Mouse (Mus musculus): ENCODE results near the gene Mgat3. TPM values are rescaled to one million over a fixed set of nuclear protein-coding genes. Genes with fewer than 3 reads are reported as not detected.
A peak's percentile ranks its signal among the peaks of the same experiment; 100 is the strongest.

The Mgat3 gene
- polyA plus RNA-seq, 1 experiment from 2014 or later: 11.8 TPM

DNA sequence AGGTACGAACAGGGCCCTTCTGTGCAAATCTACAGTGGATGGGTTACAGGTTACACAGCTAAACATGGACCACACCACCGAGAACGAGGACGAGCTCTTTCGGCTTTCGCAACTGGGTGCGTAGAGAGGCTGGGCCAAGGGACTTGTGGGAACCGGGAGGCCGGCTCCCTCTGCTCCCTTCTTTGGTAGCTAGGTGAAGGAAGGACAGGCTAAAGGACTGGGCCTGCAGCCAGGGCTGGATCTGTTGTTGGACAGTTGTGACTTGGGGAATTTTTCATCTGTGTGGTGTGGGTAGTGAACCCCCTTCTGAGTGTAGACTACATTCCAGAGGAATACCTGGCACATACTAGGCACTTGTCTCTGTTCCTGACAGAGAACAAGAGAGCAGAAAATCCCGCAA, 20.9 kb upstream of the Mgat3 start:
- Histone ChIP-seq H3K27ac (replicated peaks) (no peak overlapping the region), H3K9me3 (no peaks in the 10 kb centered on the region), H3K9ac (replicated peaks) (no peak overlapping the region), H3K4me2 (replicated peaks) (no peak overlapping the region), H3K27me3 (no peaks in the 10 kb centered on the region), H3K4me3 (no peak overlapping the region), H3K36me3 (peaks cover 92% of the 10 kb centered on the region), H3K4me1 (no peaks in the 10 kb centered on the region)
- WGBS: 89% methylated on average over 10 of the region's 10 CpGs
- no peak for ATAC-seq (ENCODE audit: low FRiP score, low read depth)

DNA sequence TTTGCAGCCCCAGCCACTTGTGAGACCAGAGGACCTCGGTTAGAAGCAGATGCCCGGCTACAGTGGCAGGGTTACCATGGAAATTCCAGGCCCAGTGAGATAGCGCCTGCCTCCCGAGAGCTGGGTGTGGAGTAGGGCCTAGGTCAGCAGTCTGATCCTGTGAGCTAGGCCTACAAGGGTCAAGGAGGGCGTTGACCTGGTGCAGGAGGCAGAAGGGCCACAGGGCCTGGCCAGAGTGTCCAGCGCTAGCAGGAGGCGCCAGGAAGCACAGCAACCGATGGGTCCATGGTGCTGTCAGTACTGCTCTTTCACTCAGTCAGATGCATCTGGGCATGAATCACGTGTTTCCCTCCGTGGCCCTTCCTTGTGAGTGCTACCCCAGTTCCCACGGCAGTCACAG, 19.8 kb upstream of the Mgat3 start:
- no peak for ATAC-seq (ENCODE audit: low FRiP score, low read depth)
- WGBS: 71% methylated on average over 11 of the region's 11 CpGs
- H3K36me3 ChIP-seq: peaks cover 96% of the 10 kb centered on the region

DNA sequence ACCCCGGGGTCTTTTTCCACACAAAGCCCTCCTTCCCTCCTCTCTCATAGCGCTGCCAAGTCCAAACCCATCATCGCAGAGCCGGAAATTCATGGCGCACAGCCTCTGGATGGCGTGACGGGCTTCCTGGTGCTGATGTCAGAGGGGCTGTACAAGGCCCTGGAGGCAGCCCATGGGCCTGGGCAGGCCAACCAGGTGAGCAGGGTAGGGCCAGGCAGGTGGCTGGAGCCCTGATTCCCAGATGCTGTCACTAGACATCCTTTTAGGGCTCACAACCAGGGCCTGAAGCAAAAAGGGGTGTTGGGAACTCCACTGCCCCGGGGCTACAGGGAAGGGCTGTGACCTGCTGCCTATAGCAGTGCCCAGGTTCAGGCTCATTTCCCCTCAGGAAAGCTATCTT, 17.8 kb upstream of the Mgat3 start:
- Histone ChIP-seq H3K4me2 (replicated peaks) (no peak overlapping the region), H3K27ac (replicated peaks) (no peak overlapping the region), H3K9me3 (no peaks in the 10 kb centered on the region), H3K9ac (replicated peaks) (no peak overlapping the region), H3K4me1 (0 out of 2 replicates have a peak, but pooled peaks cover 6% of the 10 kb centered on the region), H3K4me3 (no peak overlapping the region), H3K27me3 (no peaks in the 10 kb centered on the region), H3K36me3 (peaks cover 96% of the 10 kb centered on the region)
- WGBS: 94% methylated on average over 8 of the region's 8 CpGs
- ATAC-seq (ENCODE audit: low FRiP score, low read depth): no peak

More for the DNA sequence above, 19.8 kb upstream of the Mgat3 start:
- no peak overlapping the region for H3K27ac ChIP-seq (replicated peaks)
- H3K4me2 ChIP-seq (replicated peaks): no peak overlapping the region
- no peaks in the 10 kb centered on the region for H3K9me3 ChIP-seq
- H3K27me3 ChIP-seq: no peaks in the 10 kb centered on the region
- H3K9ac ChIP-seq (replicated peaks): no peak overlapping the region
- H3K4me1 ChIP-seq: no peaks in the 10 kb centered on the region
- H3K4me3 ChIP-seq: no peak overlapping the region

DNA sequence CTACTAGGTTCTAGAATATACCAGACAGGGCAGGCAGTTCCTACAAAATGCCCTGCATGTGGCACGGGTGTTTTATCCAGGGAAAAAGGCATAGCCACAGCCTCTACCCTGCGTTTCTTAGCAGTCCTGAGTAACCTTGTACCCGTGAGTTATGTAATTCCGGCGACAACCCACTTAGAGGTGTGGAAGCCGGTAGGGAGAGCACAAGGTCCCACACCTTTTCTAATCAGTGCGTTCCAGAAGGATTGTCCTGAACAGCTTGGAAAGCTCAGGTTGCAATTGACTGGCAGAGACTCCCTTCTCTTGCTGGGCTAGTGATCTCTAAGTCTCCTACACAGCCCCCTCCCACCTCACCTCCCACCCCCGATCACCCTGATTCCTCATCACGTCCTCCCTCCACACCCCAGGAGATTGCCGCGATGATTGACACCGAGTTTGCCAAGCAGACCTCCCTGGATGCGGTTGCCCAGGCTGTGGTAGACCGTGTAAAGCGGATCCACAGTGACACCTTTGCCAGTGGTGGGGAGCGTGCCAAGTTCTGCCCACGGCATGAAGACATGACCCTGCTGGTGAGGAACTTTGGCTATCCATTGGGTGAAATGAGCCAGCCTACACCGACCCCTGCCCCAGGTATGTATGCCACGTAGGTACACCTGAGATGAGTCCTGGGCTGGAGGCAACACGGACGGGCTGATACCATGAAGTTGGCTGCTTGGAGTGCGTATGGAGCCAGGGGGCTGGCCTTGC, 16.2 kb upstream of the Mgat3 start:
- no peaks in the 10 kb centered on the region for H3K9me3 ChIP-seq
- peaks cover 98% of the 10 kb centered on the region for H3K36me3 ChIP-seq
- no peak for ATAC-seq (ENCODE audit: low FRiP score, low read depth)
- 0 out of 2 replicates have a peak, but pooled peaks cover 6% of the 10 kb centered on the region for H3K4me1 ChIP-seq
- H3K27me3 ChIP-seq: no peaks in the 10 kb centered on the region
- H3K9ac ChIP-seq (replicated peaks): no peak overlapping the region
- no peak overlapping the region for H3K4me3 ChIP-seq
- WGBS: 95% methylated on average over 22 of the region's 22 CpGs
- no peak overlapping the region for H3K27ac ChIP-seq (replicated peaks)
- no peak overlapping the region for H3K4me2 ChIP-seq (replicated peaks)

DNA sequence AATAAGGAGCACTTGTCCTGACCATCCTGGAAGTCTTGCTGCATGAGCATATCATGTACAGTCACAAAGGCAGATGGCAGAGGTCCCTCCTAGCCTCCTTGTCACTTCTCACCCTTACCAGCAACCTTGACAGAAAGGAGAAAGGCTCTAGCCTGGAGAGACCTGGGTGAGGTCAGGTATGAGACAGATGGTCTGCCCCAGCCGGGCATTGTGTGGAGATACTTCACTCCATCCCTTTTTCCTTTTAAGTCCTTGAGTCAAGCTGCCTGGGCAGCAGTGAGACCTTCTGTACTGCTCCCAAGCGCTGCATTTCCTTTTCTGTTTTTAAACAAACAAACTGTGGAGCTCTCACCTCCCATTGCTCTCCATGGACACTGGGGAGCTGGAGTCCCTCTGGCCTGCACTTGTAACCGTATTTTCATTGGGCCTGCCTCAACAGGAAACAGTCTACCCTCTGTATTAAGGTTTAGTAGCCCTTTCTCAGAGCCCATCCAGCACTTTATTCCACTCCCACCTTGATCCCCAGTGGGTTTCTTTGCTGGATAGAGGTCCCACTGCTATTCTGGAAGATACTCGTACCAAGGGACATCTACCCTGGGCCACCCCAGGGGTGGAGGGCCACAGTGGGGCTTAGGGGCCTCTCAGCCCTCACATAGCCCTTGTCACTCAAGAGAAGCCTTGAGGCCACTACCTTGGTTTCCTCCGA, 15.4 kb upstream of the Mgat3 start:
- H3K4me2 ChIP-seq (replicated peaks): no peak overlapping the region
- H3K27me3 ChIP-seq: no peaks in the 10 kb centered on the region
- no peak for ATAC-seq (ENCODE audit: low FRiP score, low read depth)
- no peak overlapping the region for H3K4me3 ChIP-seq
- 77% methylated on average over 5 of the region's 5 CpGs for WGBS
- peaks cover 96% of the 10 kb centered on the region for H3K36me3 ChIP-seq
- no peak overlapping the region for H3K9ac ChIP-seq (replicated peaks)
- H3K27ac ChIP-seq (replicated peaks): no peak overlapping the region
- no peaks in the 10 kb centered on the region for H3K9me3 ChIP-seq
- 0 out of 2 replicates have a peak, but pooled peaks cover 6% of the 10 kb centered on the region for H3K4me1 ChIP-seq

DNA sequence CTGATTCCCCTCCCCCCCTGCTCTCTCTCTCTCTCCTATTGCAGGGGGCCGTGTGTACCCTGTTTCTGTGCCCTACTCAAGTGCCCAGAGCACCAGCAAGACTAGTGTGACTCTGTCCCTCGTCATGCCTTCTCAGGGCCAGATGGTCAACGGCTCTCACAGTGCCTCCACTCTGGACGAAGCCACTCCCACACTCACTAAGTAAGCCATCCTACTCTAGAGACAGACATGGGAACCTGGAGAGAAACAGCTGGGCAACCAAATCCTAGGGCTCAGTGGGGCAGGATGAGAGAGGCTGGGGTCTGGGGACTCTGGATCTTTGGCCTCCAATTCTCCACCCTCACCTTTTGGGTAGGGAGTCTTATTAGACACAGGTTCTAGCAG, 14.8 kb upstream of the Mgat3 start:
- ATAC-seq (ENCODE audit: low FRiP score, low read depth): no peak
- Histone ChIP-seq H3K9ac (replicated peaks) (no peak overlapping the region), H3K27me3 (no peaks in the 10 kb centered on the region), H3K4me3 (no peak overlapping the region), H3K4me2 (replicated peaks) (no peak overlapping the region), H3K4me1 (0 out of 2 replicates have a peak, but pooled peaks cover 6% of the 10 kb centered on the region), H3K27ac (replicated peaks) (0 out of 2 replicates have a peak overlapping the region, but pooled peaks have one; percentile 43), H3K9me3 (no peaks in the 10 kb centered on the region), H3K36me3 (peaks cover 96% of the 10 kb centered on the region)
- 59% methylated on average over 4 of the region's 4 CpGs for WGBS

DNA sequence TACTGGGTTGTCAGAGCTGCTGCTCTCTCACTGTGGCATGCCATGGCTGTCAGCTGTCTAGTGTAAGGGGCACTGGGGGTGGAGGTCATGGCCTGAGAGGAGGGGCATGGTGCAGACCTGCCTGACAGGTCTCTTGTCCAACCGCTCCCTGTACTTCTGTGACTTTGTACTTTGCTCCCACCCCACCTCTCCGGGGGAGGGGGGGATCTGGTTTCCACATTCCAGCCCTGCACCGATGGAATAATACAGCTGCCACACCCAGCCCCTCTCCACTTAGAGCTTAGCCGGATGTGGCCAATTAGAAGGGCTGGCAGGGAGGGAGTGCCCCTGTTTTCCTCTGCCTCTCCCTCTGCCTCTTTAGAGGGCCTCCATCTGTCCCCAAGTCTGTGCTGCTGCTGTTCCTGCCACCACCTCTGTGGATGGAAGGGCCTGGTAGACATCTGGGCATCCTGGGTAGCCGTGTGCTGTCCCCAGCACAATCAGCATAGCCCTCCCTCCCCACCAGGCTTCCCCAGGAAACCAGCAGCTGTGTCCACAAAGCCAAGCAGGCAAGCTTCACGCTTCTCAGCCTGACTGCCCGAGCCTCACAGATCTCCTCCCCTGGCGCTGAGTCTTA, 14.1 kb upstream of the Mgat3 start:
- Histone ChIP-seq H3K27me3 (no peaks in the 10 kb centered on the region), H3K9me3 (no peaks in the 10 kb centered on the region), H3K27ac (replicated peaks) (peak overlapping the region; percentile 43), H3K4me2 (replicated peaks) (no peak overlapping the region), H3K4me1 (0 out of 2 replicates have a peak, but pooled peaks cover 6% of the 10 kb centered on the region), H3K9ac (replicated peaks) (no peak overlapping the region), H3K36me3 (peaks cover 92% of the 10 kb centered on the region), H3K4me3 (no peak overlapping the region)
- WGBS: 38% methylated on average over 8 of the region's 8 CpGs
- ATAC-seq (ENCODE audit: low FRiP score, low read depth): no peak

DNA sequence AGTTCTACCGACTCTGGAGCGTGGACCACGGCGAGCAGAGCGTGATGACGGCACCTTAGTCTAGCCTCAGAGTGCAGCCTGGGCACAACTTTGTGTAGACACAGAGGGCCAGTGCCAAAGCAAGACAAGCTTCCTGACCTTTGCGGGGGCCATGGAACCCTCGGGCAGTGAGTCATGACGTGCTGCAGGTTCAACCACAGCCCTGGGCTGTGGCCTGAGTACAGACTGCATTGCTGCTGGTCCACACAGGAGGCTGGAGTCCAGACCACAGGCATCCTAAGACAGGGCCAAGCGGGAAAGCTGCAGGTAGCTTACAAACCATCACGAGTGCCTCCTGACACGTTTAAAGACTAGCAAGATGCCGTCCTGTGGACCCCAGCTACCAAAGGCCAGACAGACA, 13.3 kb upstream of the Mgat3 start:
- H3K36me3 ChIP-seq: peaks cover 84% of the 10 kb centered on the region
- no peak overlapping the region for H3K9ac ChIP-seq (replicated peaks)
- no peaks in the 10 kb centered on the region for H3K27me3 ChIP-seq
- no peak for ATAC-seq (ENCODE audit: low FRiP score, low read depth)
- no peak overlapping the region for H3K4me3 ChIP-seq
- H3K27ac ChIP-seq (replicated peaks): peak overlapping the region; percentile 43
- H3K9me3 ChIP-seq: no peaks in the 10 kb centered on the region
- WGBS: 92% methylated on average over 13 of the region's 13 CpGs
- H3K4me1 ChIP-seq: 0 out of 2 replicates have a peak, but pooled peaks cover 6% of the 10 kb centered on the region
- no peak overlapping the region for H3K4me2 ChIP-seq (replicated peaks)

DNA sequence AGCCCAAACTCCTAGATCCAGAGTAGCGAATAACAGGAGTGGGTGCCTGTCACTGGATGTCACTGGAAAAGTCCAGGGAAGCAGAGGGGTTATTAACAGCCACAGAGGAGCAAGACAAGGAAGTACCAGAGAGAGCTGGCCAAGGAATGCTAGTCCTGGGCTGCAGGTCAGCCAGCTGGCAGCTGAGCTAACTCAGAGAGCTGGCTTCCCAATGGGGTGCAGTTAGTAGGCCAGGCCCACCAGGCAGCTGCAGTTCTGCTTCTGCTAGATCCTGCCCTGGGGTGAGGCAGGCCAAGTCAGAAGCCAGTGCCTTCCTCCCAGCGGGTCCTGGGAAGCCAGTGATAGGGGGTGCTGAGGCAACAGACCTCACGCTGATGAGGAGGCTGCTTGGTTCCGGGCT, 12.8 kb upstream of the Mgat3 start:
- ATAC-seq (ENCODE audit: low FRiP score, low read depth): no peak
- no peak overlapping the region for H3K9ac ChIP-seq (replicated peaks)
- H3K4me3 ChIP-seq: no peak overlapping the region
- H3K27me3 ChIP-seq: no peaks in the 10 kb centered on the region
- no peak overlapping the region for H3K27ac ChIP-seq (replicated peaks)
- H3K36me3 ChIP-seq: peaks cover 79% of the 10 kb centered on the region
- no peak overlapping the region for H3K4me2 ChIP-seq (replicated peaks)
- H3K9me3 ChIP-seq: no peaks in the 10 kb centered on the region
- WGBS: 88% methylated on average over 4 of the region's 4 CpGs
- 0 out of 2 replicates have a peak, but pooled peaks cover 6% of the 10 kb centered on the region for H3K4me1 ChIP-seq

DNA sequence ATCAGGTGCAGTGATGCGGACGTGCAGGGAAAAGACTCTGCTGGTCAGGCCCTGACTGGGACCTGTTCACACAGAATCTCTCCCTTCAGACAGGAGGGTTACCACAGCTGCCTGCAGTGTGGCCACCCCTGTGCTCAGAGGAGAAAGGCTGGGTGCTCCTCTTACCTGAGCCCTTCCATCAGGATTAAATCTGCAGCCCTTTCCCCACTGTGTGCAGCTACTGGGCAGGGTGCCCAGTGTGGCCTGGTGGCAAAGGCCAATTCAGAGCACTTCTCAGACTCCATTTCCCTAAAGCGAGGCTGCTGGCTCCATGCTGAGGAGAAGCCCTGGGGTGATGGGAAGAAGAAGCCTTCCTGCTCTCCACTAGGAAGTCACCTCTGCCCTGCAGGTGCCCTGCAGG, 12.3 kb upstream of the Mgat3 start:
- peaks cover 74% of the 10 kb centered on the region for H3K36me3 ChIP-seq
- H3K4me1 ChIP-seq: 0 out of 2 replicates have a peak, but pooled peaks cover 6% of the 10 kb centered on the region

DNA sequence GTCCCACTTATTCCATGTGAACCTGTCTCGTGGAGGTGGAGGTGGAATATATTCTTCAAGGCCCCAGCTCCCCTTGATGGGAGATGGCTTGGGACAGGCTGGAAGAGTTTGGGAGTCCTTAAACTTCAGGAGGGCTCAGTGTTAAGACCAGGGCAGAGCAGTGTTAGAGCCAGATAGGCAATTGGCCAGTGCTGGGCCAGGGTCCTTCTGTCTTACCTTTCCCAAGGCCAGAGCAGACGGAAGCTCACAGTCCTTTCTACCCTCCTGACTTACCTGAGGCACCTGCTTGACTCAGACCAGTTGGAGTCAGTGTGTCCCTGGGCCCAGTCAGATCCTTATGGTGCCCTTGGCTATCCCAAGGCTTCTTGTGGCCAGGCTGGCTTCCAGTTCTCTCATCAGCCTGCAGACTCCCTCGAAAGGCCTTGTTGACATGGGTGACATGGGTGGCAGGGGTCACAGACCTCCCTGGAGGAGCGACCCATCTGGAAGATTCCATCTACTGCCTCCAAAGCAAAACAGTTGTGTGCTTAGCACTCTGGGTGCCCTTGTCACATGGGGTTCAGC, 11.0 kb upstream of the Mgat3 start:
- Histone ChIP-seq H3K27me3 (no peaks in the 10 kb centered on the region), H3K9ac (replicated peaks) (no peak overlapping the region), H3K4me3 (no peak overlapping the region), H3K4me1 (0 out of 2 replicates have a peak, but pooled peaks cover 6% of the 10 kb centered on the region), H3K27ac (replicated peaks) (no peak overlapping the region), H3K9me3 (no peaks in the 10 kb centered on the region), H3K36me3 (peaks cover 62% of the 10 kb centered on the region), H3K4me2 (replicated peaks) (no peak overlapping the region)
- no peak for ATAC-seq (ENCODE audit: low FRiP score, low read depth)
- 87% methylated on average over 4 of the region's 4 CpGs for WGBS

More for the DNA sequence above, 12.3 kb upstream of the Mgat3 start:
- Histone ChIP-seq H3K9me3 (no peaks in the 10 kb centered on the region), H3K27me3 (no peaks in the 10 kb centered on the region), H3K4me3 (no peak overlapping the region), H3K27ac (replicated peaks) (no peak overlapping the region), H3K4me2 (replicated peaks) (no peak overlapping the region), H3K9ac (replicated peaks) (no peak overlapping the region)
- 90% methylated on average over 3 of the region's 3 CpGs for WGBS
- no peak for ATAC-seq (ENCODE audit: low FRiP score, low read depth)

DNA sequence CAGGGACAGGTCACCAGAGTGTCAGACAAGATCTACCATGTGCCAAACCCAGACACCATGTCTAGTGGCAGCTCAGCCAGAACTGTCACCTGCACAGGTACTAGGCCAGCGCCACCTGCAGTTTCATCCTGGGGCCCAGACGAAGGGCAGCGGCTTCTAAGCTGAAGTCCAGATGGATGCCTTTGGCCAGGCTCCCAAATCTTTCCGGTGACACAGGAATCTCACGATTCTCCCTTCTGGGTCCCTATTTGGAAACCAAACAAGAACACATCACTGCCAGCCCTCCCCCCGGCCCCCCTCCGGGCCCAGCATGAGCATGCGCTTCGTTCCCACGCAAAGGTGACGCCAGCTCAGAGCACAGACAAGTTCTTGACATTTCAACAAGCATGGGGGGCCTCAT, 10.2 kb upstream of the Mgat3 start:
- H3K27me3 ChIP-seq: no peaks in the 10 kb centered on the region
- no peak for ATAC-seq (ENCODE audit: low FRiP score, low read depth)
- H3K4me1 ChIP-seq: 0 out of 2 replicates have a peak, but pooled peaks cover 6% of the 10 kb centered on the region
- peaks cover 54% of the 10 kb centered on the region for H3K36me3 ChIP-seq
- H3K4me3 ChIP-seq: no peak overlapping the region
- no peak overlapping the region for H3K9ac ChIP-seq (replicated peaks)
- no peaks in the 10 kb centered on the region for H3K9me3 ChIP-seq
- WGBS: 91% methylated on average over 11 of the region's 11 CpGs
- no peak overlapping the region for H3K27ac ChIP-seq (replicated peaks)
- H3K4me2 ChIP-seq (replicated peaks): no peak overlapping the region
